Mouse (Mus musculus) testis, adult 2 months (tissue): ENCODE results near the gene Ces1g.

Source experiments
- CTCF ChIP-seq: fragments of 200-500 bp; IDR thresholded peaks from 2 replicates; pipeline ENCODE4 v1.5.1; 2012; ENCODE audit warnings: low read depth, mild to moderate bottlenecking, inconsistent platforms, low read length, moderate library complexity; ENCODE audit not compliant: control insufficient read depth, insufficient read depth, insufficient replicate concordance
- POLR2A ChIP-seq: fragments of 200-500 bp; IDR thresholded peaks from 2 replicates; pipeline ENCODE4 v1.6.1; 2012; ENCODE audit warnings: low read depth, mild to moderate bottlenecking, inconsistent platforms, low read length, moderate library complexity; ENCODE audit not compliant: control insufficient read depth

- no peak for TF ChIP-seq POLR2A
- no peak for TF ChIP-seq CTCF
Observed at GRCm38 (mm10) chr8:93279556-93279955, 57.6 kb downstream of the Ces1g start, which contains the start of gene Ces1f.
